Mouse (Mus musculus): ENCODE measurements around the gene Otp.

The Otp gene

DNA sequence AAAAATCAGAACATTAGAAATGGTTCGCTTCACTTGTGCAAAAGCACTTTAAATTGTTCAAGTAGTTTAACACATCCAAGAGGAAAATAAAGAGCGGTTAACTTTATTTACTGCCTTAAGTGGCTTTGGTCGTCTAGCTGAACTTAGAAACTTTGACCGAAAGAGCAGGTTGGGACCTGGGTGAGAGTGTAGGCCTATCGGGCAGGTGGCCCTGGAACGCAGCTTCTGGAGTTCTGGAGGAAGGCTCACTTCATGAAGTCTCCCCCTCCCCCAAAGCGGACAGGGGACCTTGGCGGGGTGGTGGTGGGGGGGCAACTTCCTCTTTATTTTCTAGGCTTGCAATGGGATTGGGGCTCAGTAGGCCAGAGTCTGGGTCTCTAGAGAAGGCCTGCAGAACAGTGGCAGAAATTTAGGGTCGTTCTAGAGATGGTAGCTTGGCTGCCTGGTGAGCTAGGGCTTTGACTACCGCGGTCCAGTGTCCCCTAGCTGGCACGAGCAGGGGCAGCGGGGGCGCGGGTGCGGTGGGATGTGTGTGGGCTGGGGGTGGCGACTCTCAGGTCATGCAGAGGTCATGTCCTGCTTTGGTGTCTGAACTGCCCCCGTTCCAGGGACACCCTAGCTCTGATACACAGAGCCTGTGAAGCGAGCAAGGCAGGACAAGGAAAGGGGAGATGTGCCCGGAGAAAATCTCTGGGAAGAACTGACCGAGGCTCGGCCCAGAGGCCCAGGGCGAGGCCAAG lies 576 bp upstream of the Otp start:
- DNase-seq: no peak

DNA sequence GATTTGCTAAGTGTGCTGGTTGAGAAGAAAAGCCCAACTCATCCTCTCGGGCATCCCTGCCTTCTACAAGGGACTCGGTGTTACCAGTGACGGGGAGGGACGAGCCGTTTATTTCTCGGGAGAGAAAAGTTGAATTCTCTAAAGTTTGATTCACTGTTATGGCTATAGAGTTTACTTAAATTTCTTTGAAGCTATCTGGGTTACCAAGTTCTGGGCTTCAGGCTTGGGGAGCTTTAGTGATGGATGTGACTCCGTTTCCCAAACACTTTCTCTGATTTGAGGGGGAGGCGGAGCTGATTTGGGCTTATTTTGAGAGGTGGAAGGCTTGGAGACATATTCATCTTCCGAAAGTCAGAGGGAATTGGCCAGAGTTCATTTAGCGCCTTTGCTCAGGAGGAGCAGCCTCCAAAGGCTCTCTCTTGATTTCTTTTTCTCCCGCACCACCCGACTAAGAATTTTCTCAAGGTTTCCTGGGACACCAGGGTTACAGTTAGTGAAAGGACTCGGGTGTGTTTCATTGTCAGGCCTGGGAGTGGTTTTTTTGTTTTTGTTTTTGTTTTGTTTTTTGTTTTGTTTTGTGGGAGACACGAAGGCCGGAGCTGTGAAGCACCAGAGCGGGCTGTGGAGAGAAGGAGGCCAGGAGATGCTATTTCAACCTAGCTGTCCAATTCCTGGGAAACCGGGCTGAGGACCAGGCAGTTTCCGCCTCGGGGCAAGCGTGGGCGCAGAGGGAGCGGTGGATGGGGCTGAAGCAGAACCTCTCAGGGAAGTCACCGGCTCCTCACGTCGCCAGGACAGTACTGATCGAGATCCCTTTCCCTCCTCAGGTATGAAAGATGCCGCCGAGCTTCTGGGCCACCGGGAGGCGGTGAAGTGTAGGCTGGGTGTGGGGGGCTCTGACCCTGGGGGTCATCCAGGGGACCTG lies 1.1 kb downstream of the Otp start:
- no peak for DNase-seq

DNA sequence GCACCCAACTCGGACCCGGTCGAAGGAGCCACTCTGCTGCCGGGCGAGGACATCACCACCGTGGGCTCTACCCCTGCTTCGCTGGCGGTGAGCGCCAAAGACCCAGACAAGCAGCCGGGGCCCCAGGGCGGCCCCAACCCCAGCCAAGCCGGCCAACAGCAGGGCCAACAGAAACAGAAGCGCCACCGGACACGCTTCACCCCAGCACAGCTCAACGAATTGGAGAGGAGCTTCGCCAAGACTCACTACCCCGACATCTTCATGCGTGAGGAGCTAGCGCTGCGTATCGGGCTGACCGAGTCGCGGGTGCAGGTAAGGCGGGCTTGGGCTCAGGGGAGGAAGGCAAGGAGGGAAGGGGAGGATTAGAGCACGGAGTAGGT lies 1.8 kb downstream of the Otp start:
- DNase-seq: no peak

DNA sequence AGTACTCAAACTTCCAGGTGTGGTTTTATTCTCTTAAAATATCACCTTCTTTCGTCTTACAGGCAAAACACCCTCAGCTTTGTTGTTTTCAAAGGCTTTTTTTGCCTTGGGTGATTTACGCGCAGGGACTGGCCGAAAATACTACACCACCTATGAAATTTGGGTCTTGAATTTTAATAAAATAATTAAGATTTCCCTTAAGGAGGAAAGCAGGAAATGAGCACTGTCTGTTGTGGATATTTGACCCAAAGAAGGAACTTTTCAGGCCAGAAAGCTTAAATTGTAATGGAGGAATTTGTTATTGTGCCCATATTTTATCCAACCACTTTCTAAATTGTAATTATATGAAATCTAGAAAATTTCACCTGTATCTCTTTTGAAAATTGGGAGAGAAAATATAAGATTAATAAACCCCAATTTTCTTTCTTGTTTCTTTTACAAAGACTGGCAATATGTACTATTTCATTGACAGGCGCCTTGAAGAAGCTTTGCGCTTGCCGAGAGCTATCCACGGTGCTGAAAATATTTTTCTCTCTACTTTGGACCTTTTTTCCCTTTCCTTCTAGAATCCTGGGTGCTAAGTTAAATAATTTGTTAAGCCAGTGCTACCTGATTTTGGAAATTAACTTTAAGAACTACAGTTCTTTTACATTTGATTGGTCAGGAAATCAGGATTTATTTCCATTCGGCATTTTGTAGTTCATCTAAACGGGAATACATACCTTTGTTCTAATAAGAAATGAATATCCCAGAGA lies 2.8 kb downstream of the Otp start:
- no peak for DNase-seq

DNA sequence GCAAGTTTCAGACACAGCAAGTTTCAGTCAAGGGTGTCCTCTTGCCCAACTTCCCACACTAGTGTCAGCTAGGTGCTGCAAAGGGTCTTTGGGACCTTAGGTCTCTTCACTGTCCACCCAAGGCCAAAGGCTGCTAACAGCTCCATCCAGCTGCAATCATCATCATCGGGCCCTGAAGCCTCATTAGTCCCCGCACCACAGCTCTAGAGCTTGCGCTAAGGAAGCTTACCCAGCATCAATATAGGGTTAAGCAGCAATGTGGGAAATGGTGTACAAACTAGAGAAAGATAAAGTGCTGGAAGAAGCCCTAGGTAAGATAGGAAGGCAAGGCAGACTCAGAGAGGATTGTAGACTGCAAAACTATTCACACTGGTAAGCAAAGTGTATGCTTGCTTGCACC lies 5.8 kb downstream of the Otp start:
- no peak for DNase-seq

DNA sequence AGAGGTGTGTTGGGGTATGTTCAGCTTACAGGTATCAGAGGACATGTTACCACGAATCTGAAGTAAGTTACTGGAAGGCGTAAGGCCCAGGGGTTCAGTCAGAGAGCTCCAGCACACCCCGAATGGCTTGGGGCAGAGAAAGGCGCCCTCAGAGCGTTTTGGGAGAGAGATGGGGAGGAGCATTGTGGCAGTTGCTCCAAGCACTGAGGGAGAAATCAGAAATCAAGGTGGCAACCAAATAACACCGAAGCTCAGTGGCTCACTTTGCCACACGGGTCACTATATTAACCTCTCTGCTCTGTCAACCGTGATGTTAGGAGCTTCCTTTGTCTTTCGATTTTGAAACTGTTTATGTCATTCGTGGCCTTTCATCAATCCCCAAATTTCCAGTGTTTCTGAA lies 6.8 kb downstream of the Otp start:
- no peak for DNase-seq

DNA sequence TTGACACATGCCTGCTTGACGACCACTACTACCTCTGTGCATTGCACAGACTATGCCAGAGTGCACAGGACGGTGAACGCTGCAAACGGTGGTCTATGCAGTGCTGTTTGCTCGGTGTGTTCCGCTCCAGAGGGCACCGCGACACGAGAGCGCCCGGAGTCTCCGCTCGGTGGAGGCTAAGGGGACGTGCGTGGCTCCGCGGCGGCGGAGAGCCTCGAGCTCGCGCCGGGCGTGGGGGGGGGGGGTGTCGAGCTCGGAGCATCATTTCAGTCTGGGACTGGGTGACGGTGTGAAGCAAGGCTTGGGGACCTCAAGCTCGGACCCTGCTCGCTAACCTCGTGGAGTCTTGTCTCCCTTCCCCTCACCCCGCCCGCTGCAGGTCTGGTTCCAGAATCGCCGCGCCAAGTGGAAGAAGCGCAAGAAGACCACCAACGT lies 7.3 kb downstream of the Otp start:
- DNase-seq: no peak

DNA sequence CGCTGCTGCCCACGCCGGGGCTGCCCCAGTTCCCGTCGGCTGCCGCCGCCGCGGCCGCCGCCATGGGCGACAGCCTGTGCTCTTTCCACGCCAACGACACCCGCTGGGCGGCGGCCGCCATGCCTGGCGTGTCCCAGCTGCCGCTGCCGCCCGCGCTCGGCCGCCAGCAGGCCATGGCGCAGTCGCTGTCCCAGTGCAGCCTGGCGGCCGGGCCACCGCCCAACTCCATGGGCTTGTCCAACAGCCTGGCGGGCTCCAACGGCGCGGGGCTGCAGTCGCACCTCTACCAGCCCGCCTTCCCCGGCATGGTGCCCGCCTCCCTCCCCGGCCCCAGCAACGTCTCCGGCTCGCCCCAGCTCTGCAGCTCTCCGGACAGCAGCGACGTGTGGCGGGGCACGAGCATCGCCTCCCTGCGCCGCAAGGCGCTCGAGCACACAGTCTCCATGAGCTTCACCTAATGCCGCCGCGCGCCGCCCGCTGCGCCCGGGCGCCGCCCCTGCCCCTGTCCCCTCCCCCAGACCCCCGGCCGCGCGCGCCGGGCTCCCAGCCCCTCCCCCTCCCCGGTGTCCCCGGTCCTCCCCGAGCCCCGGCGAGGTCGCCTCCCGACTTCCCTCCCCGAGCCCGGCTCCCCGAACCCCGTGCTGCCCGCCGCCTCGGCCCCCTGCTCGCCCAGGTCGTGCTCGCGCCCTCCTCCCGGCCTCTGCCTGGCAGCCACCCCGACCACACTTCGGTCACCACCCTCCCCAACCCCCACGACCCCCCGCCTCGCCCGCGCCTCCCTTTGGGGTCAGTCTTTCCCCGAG lies 8.0 kb downstream of the Otp start:
- peak; percentile 29 for DNase-seq

DNA sequence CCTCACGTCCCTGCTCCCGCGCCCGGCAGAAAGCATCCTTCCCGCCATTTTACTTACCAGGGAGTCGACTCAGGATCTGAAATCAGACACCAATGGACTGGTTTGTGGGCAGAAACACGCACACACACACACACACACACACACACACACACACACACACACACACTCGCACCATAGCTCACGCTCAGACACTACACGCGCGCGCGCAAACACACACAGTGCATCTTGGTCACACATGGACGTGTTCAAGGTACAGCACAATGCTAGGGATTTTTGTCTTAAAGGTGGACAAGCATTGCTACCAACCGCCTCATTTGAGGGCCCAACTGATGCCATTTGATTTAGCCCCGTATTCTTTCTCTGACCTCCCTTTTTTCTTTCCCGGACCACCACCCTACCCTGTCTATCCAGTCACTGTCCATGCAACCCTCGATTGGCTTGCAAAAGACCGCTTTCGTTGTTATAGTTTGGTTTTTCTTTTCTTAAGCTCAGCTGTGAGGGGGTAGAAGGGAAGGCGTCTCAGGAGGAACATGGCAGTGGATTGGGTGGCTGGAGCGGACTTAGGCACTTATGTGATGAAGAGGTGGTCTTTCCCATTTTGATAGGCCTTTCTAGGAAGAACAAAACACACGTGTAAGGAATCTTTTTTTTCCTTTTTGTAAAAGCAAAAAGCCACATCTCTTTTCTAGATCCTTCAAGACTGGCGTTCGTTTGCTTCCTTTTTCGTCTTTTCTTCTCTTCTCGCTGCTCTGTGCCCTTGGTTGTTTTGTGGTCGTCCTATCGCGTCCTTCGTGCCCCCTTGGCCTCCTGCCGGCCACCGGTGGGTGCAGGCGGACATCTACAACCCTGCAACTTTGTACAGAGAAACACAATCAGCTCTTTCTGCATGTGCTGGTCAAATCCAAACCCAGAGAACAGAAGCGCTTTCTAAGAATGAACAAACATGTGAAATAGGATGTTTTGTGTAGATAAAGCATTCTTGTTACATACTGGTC lies 8.9 kb downstream of the Otp start:
- DNase-seq: no peak

DNA sequence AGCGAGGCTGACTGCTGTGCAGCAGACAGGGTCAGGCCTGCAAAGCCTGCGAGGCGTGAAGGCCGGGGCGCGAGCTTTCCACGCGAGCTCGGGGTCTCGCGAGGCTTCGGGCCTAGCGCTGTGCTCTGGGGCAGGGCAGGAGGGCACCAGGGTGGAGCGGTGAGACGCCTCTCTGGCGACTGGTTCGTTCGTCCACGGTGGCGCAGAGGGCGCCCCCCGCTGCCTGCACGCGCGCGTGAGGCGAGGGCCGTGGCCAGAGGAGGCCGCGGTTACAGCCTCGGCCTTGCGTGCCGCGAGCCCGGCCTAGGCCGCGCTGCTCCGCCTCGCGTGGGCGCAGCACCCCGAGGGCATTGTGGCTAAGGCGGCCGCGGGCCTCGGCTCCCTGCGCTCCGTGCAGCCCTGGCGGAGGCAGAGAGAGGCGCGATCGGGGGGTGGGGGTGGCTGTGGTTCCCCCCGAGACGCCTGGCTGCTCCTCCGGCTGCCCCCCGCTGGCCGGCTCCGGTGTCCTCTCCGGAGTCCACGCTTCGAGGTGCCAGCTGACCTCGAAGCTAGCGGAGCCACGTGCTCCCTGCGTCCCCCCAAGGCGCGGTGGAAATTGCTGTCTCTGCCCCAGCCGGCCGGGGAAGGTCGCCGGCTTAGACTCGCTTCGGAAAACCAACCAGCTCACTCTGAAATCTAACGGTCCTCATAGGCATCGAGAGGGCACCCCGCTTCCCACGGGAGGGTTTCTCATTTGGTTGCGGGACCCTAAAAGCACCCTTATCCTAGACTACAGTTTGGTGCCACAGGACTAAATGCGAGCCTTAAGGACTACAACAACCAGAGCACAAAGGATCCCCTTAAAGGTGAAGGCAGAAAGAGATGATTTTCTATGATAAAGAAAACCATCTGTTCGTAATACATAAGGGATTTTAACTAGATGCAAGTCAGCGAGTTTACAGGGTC lies 10.2 kb downstream of the Otp start:
- DNase-seq: no peak

DNA sequence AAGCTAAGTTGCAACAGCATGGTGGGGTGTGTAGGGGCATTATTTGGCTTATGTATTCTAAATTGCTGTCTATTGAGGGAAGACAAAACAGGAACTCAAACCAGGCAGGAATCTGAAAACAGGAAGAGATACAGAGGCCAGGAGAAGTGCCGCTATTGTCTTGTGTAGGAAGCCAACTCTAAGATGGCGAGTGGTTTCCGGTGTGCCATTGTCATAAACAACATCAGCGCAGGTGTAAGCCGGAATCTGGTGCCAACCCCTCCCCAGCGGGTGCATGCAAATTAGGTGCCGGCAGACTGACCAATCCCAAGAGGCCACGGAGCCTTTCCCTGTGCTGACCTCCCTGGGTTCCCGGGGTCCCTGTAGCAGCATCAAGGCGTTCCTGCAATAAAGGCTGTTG lies 32.4 kb downstream of the Otp start:
- DNase-seq: no peak

DNA sequence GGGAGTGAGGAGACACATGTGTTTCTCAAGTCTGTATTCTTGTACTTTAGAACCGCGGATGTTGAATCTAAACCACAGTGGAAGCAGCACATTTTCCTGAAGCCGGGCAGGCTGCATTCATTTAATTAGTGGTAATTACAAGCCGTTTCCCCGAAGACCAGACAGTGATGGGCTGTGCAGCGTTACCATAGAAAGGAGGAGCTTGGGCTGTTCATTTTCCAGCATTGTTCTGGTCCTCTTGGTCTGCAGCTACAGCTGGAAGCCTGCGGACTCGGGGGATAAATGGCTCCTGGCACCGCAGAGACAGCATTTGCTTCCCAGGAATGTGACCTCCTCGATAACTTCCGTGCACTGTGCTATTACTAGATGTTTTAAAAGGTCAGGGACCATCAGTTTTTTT lies 37.6 kb downstream of the Otp start:
- no peak for DNase-seq

DNA sequence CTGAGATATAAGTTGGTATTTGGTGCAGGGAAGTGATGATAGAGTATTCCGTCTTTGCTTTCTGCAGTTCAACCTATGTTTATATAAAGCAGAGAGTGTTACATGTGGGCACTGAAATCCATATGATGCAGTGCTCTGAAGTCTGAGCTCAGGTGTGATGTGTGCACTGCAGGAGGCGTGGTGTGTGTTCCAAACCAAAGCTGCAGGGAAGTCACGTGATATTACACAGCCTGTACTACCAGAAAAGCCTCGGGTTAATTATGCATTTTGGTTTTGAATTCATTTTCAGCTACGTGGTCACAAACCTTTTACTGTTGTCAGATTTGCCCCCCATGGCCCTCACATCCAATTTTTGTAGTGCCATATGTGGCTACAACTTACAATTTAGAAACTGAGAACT lies 40.3 kb downstream of the Otp start:
- DNase-seq: no peak

DNA sequence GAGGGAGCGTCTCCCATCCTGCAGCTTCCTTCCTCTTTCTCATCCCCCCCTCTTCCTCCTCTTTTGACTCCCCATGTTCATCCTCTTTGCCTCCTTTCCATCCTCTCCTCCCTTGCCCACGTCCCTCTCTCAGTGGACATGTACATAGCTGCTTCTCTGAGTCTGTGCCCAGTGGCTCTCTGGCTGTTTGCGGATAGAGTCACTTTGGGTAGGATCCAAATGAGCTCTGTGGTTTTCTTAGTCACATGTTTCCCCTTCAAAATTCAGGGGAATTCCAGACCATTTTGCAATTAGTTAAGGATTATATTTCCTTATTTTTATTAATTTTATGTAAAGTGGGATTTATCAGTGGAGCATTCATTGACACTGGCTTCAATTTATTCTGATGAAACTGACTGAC lies 52.7 kb downstream of the Otp start:
- DNase-seq: no peak
